Mouse (Mus musculus): ENCODE measurements around the gene Hoxd4. TPM values are rescaled to one million over a fixed set of nuclear protein-coding genes. Genes with fewer than 3 reads are reported as not detected.

Gene Hoxd4
- polyA plus RNA-seq, 1 experiment from 2014 or later = 0.20 TPM

- ATAC-seq = no peak
- Histone ChIP-seq H3K9me3 (ENCODE audit: control insufficient read depth) (no peaks in the 10 kb centered on the region), H3K4me2 (replicated peaks; ENCODE audit: low read depth) (no peak overlapping the region), H3K27me3 (replicated peaks; ENCODE audit: control insufficient read depth, insufficient read depth, low read length) (peaks cover 94% of the 10 kb centered on the region), H3K27ac (ENCODE audit: low read depth, low read length) (no peak overlapping the region), H3K4me1 (replicated peaks; ENCODE audit: control insufficient read depth, insufficient read depth, low read length) (0 out of 2 replicates have a peak, but pooled peaks cover 2% of the 10 kb centered on the region), H3K4me3 (ENCODE audit: low read depth, low read length) (no peak overlapping the region), H3K9ac (ENCODE audit: low read depth, low read length) (no peak overlapping the region), H3K36me3 (ENCODE audit: control insufficient read depth, insufficient read depth) (no peaks in the 10 kb centered on the region)
- WGBS = 32% methylated on average over 10 of the region's 10 CpGs
- TF ChIP-seq CTCF (IDR thresholded peaks at IDR 0.05; ENCODE audit: low read depth) = no peak
Observed at GRCm38 (mm10) chr2:74703317-74703716, 8.4 kb upstream of the Hoxd4 start.

- 15% methylated on average over 26 of the region's 26 CpGs for WGBS
- no peak for ATAC-seq
- Histone ChIP-seq H3K4me1 (replicated peaks; ENCODE audit: control insufficient read depth, insufficient read depth, low read length) (no peaks in the 10 kb centered on the region), H3K4me3 (ENCODE audit: low read depth, low read length) (peak overlapping the region; percentile 55; the same call in 1 of the 2 replicates), H3K9me3 (ENCODE audit: control insufficient read depth) (no peaks in the 10 kb centered on the region), H3K9ac (ENCODE audit: low read depth, low read length) (no peak overlapping the region), H3K4me2 (replicated peaks; ENCODE audit: low read depth) (peak overlapping the region; percentile 78; the same call in 1 of the 2 replicates), H3K27me3 (replicated peaks; ENCODE audit: control insufficient read depth, insufficient read depth, low read length) (peaks cover 95% of the 10 kb centered on the region), H3K27ac (ENCODE audit: low read depth, low read length) (no peak overlapping the region), H3K36me3 (ENCODE audit: control insufficient read depth, insufficient read depth) (no peaks in the 10 kb centered on the region)
- no peak for TF ChIP-seq CTCF (IDR thresholded peaks at IDR 0.05; ENCODE audit: low read depth)
Observed at GRCm38 (mm10) chr2:74703720-74704392, 7.9 kb upstream of the Hoxd4 start.

GRCm38 (mm10) chr2:74704393-74704998 lies 7.2 kb upstream of the Hoxd4 start, which contains the start of gene Hoxd8:
Gene Hoxd8, plus strand, starts transcription at chr2:74704615.
- TF ChIP-seq CTCF (IDR thresholded peaks at IDR 0.05; ENCODE audit: low read depth) = no peak
- no peaks in the 10 kb centered on the region for H3K4me1 ChIP-seq (replicated peaks; ENCODE audit: control insufficient read depth, insufficient read depth, low read length)
- H3K9me3 ChIP-seq (ENCODE audit: control insufficient read depth) = no peaks in the 10 kb centered on the region
- WGBS = under 1% methylated on average over 50 of the region's 52 CpGs
- H3K36me3 ChIP-seq (ENCODE audit: control insufficient read depth, insufficient read depth) = no peaks in the 10 kb centered on the region
- peak within 1 kb of the TSS; percentile 50 for H3K9ac ChIP-seq (ENCODE audit: low read depth, low read length)
- peak within 1 kb of the TSS; percentile 60 for H3K27ac ChIP-seq (ENCODE audit: low read depth, low read length)
- H3K4me2 ChIP-seq (replicated peaks; ENCODE audit: low read depth) = peak within 1 kb of the TSS; percentile 78
- peak within 1 kb of the TSS; percentile 55 for H3K4me3 ChIP-seq (ENCODE audit: low read depth, low read length)
- ATAC-seq = 0 out of 2 replicates have a peak, but pooled peaks have one; percentile 19
- H3K27me3 ChIP-seq (replicated peaks; ENCODE audit: control insufficient read depth, insufficient read depth, low read length) = peaks cover 95% of the 10 kb centered on the region

GRCm38 (mm10) chr2:74704999-74705466 lies 6.7 kb upstream of the Hoxd4 start:
- H3K9ac ChIP-seq (ENCODE audit: low read depth, low read length) = peak overlapping the region; percentile 50

GRCm38 (mm10) chr2:74705467-74706089 lies 6.2 kb upstream of the Hoxd4 start:
- TF ChIP-seq CTCF (IDR thresholded peaks at IDR 0.05; ENCODE audit: low read depth) = no peak
- Histone ChIP-seq H3K27ac (ENCODE audit: low read depth, low read length) (peak overlapping the region; percentile 60), H3K36me3 (ENCODE audit: control insufficient read depth, insufficient read depth) (no peaks in the 10 kb centered on the region), H3K4me2 (replicated peaks; ENCODE audit: low read depth) (peak overlapping the region; percentile 78), H3K27me3 (replicated peaks; ENCODE audit: control insufficient read depth, insufficient read depth, low read length) (peaks cover 95% of the 10 kb centered on the region), H3K9me3 (ENCODE audit: control insufficient read depth) (no peaks in the 10 kb centered on the region), H3K4me3 (ENCODE audit: low read depth, low read length) (peak overlapping the region; percentile 55), H3K4me1 (replicated peaks; ENCODE audit: control insufficient read depth, insufficient read depth, low read length) (no peaks in the 10 kb centered on the region), H3K9ac (ENCODE audit: low read depth, low read length) (peak overlapping the region; percentile 50)
- peak; percentile 34; the same call in 1 of the 2 replicates for ATAC-seq
- WGBS = under 1% methylated on average over 61 of the region's 85 CpGs

More at GRCm38 (mm10) chr2:74704999-74705466, 6.7 kb upstream of the Hoxd4 start:
- ATAC-seq = peak; percentile 42; the same call in 1 of the 2 replicates
- peaks cover 95% of the 10 kb centered on the region for H3K27me3 ChIP-seq (replicated peaks; ENCODE audit: control insufficient read depth, insufficient read depth, low read length)
- no peaks in the 10 kb centered on the region for H3K9me3 ChIP-seq (ENCODE audit: control insufficient read depth)
- no peaks in the 10 kb centered on the region for H3K36me3 ChIP-seq (ENCODE audit: control insufficient read depth, insufficient read depth)
- WGBS = 1% methylated on average over 27 of the region's 66 CpGs
- peak overlapping the region; percentile 60 for H3K27ac ChIP-seq (ENCODE audit: low read depth, low read length)
- H3K4me3 ChIP-seq (ENCODE audit: low read depth, low read length) = peak overlapping the region; percentile 55
- no peak for TF ChIP-seq CTCF (IDR thresholded peaks at IDR 0.05; ENCODE audit: low read depth)
- no peaks in the 10 kb centered on the region for H3K4me1 ChIP-seq (replicated peaks; ENCODE audit: control insufficient read depth, insufficient read depth, low read length)
- H3K4me2 ChIP-seq (replicated peaks; ENCODE audit: low read depth) = peak overlapping the region; percentile 78
